In the genomic region with DNA sequence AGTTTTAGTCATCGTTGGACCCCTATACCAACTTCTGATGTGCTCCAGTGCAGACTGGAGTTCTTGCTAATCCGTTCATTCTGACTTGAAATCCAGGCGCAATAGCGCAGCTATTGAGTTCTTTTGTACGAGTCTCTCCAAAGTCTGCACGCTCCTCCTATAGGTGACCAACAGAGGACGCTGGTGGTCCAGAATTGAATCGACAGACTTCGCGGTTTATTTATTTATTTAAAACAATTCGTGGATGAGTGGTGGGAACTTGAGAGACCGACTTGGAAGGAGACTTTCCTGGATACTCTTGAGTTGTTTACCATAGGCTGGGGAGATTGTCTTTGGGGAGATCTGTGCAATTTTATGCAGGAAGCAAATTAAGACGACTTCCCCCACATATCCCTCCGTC, we compare ENCODE assay signal across 9 mouse cellular contexts. TPM values are rescaled to one million over a fixed set of nuclear protein-coding genes. Genes with fewer than 3 reads are reported as not detected.
DNase-seq lines count a peak whose midpoint lies in the region; ATAC-seq and TF ChIP-seq lines count a peak whose summit lies in the region.
"Had no signal": no experiment of that assay in that cellular context is flagged by ENCODE, and none has a peak within 500 bp of the region (broad histone marks: within the 10 kb centered on the region; RNA-seq: fewer than 3 reads in every experiment).

No protein-coding gene starts in this region.

- DNase-seq in Patski (ENCODE audit: low read depth, low spot score) = no peak
- peak; percentile 61 for DNase-seq in gastrocnemius, postnatal 10 days
- DNase-seq in left cerebral cortex, postnatal 4 days = peak; percentile 74
- peak; percentile 69 for DNase-seq in neural tube, embryonic 10.5 days (ENCODE audit: extremely low spot score, low spot score)

- intact Hi-C loops in left cerebral cortex, postnatal 4 days (cut with DNase I) = loop anchor here (2.0 to 5.0 kb wide), 5 partner anchors 123 to 1193 kb away; no protein-coding TSS in a partner anchor

- H3K9ac ChIP-seq in intestine, embryonic 15.5 days = no peak overlapping the region

- POLR2A ChIA-PET in Patski (lab: Charles Lee) = interaction anchor here (0.6 kb wide), 1 partner anchor 922 kb away, joined by 4 read pairs; no protein-coding TSS in a partner anchor

- H3K27me3 ChIP-seq in Patski = peaks cover 42% of the 10 kb centered on the region
- peaks cover 34% of the 10 kb centered on the region for H3K27me3 ChIP-seq in intestine, embryonic 15.5 days (replicated peaks)

- H3K4me1 ChIP-seq in cortical plate, adult 2 months (ENCODE audit: control insufficient read depth, insufficient read depth, low read length) = no peaks in the 10 kb centered on the region; the same call in 1 of the 2 replicates
- H3K4me1 ChIP-seq in intestine, embryonic 15.5 days (replicated peaks) = peaks cover 17% of the 10 kb centered on the region

- no peak for TF ChIP-seq POLR2A in cortical plate, adult 2 months (IDR thresholded peaks at IDR 0.05; ENCODE audit: extremely low read depth, insufficient read depth, low read length)

- no peak for ATAC-seq in Patski
- no peak for ATAC-seq in intestine, embryonic 15.5 days
- ATAC-seq in megakaryocyte, adult 5-6 weeks (ENCODE audit: poor library complexity, severe bottlenecking) = no peak
- ATAC-seq in activated CD4-positive, CD25-positive, alpha-beta regulatory T cell, adult 4 months = no peak

- H3K9me3 ChIP-seq in intestine, embryonic 15.5 days = no peaks in the 10 kb centered on the region

- H3K4me3 ChIP-seq in cortical plate, adult 2 months (ENCODE audit: insufficient read depth, low read length) = peak overlapping the region; percentile 50; the same call in 1 of the 2 replicates
- no peak overlapping the region for H3K4me3 ChIP-seq in intestine, embryonic 15.5 days (replicated peaks)

- 6% methylated on average over 14 of the region's 14 CpGs for WGBS in intestine, embryonic 15.5 days

- peak; percentile 79 for TF ChIP-seq CTCF in Patski (IDR thresholded peaks at IDR 0.05)
- TF ChIP-seq CTCF in cortical plate, adult 2 months (IDR thresholded peaks at IDR 0.05; ENCODE audit: extremely low read depth, insufficient read depth, low read length) = peak; percentile 81

- H3K36me3 ChIP-seq in intestine, embryonic 15.5 days = no peaks in the 10 kb centered on the region

- CTCF ChIA-PET in Patski (lab: Charles Lee) = interaction anchor here (1.0 to 1.1 kb wide), 2 partner anchors 353 to 920 kb away, joined by 4 to 5 read pairs; no protein-coding TSS in a partner anchor

- in situ Hi-C loops in Patski (cut with MboI; ENCODE audit: low pct_unique_long_range_greater_than_20kb) = loop anchor here (25.0 kb wide), 1 partner anchor 923 kb away; no protein-coding TSS in a partner anchor

- no peak overlapping the region for H3K27ac ChIP-seq in cortical plate, adult 2 months (ENCODE audit: insufficient read depth, low read length)
- H3K27ac ChIP-seq in intestine, embryonic 15.5 days = no peak overlapping the region

- peak overlapping the region; percentile 96; the same call in 1 of the 2 replicates for H3K4me2 ChIP-seq in intestine, embryonic 15.5 days (replicated peaks)

RNA-seq across cellular contexts. Expression of a gene that starts 1.0 kb away (rescaled TPM):
- polyA plus RNA-seq in Patski (2021) = 1.8 TPM
- polyA plus RNA-seq in cortical plate, adult 2 months (2012; rRNA removed) = 9.7 and 11.1 TPM in 2 replicates
- 10 to 100 TPM; 76.9 to 82.2 TPM for total RNA-seq in gastrocnemius, postnatal 10 days (2021)
- polyA plus RNA-seq in intestine, embryonic 15.5 days (2015; fragmentation: Nextera tagmentation; extraction: Ambion mirVana) = 41.4 and 46.0 TPM in 2 replicates
- 10 to 100 TPM; 20.6 to 21.3 TPM for total RNA-seq in left cerebral cortex, postnatal 4 days (2021)
- 0.09 TPM in 1 of 2 replicates, not detected in the other for total RNA-seq in megakaryocyte, adult 5-6 weeks (2015)
- total RNA-seq in megakaryocyte, adult 5-6 weeks (2017) = 0.07 and 0.24 TPM in 2 replicates
- polyA plus RNA-seq in activated CD4-positive, CD25-positive, alpha-beta regulatory T cell, adult 4 months (2017; shearing (Covaris generic)) = not detected
- total RNA-seq: neutrophil, adult 5-6 weeks had no signal

RNA-seq across cellular contexts. Expression of a gene that starts 17.2 kb away (rescaled TPM):
- 0.08 TPM for polyA plus RNA-seq in Patski (2021)
- polyA plus RNA-seq in cortical plate, adult 2 months (2012; rRNA removed) = 0.17 and 0.26 TPM in 2 replicates
- under 1 TPM in 1 of 2 experiments, not detected in 1; 0.68 TPM for total RNA-seq in gastrocnemius, postnatal 10 days (2021)
- polyA plus RNA-seq in intestine, embryonic 15.5 days (2015; fragmentation: Nextera tagmentation; extraction: Ambion mirVana) = 3.2 and 9.4 TPM in 2 replicates
- under 1 TPM in 1 of 2 experiments, not detected in 1; 0.24 TPM for total RNA-seq in left cerebral cortex, postnatal 4 days (2021)
- total RNA-seq in megakaryocyte, adult 5-6 weeks (2015) = not detected in 2 replicates
- not detected in 2 replicates for total RNA-seq in megakaryocyte, adult 5-6 weeks (2017)
- polyA plus RNA-seq in activated CD4-positive, CD25-positive, alpha-beta regulatory T cell, adult 4 months (2017; shearing (Covaris generic)) = not detected
- total RNA-seq: neutrophil, adult 5-6 weeks had no signal

RNA-seq across cellular contexts. Expression of a gene that starts 26.4 kb away (rescaled TPM):
- not detected for polyA plus RNA-seq in Patski (2021)
- not detected in 2 replicates for polyA plus RNA-seq in cortical plate, adult 2 months (2012; rRNA removed)
- total RNA-seq in gastrocnemius, postnatal 10 days (2021) = not detected
- polyA plus RNA-seq in intestine, embryonic 15.5 days (2015; fragmentation: Nextera tagmentation; extraction: Ambion mirVana) = not detected in 2 replicates
- not detected for total RNA-seq in left cerebral cortex, postnatal 4 days (2021)
- total RNA-seq in megakaryocyte, adult 5-6 weeks (2015) = not detected in 2 replicates
- not detected in 2 replicates for total RNA-seq in megakaryocyte, adult 5-6 weeks (2017)
- not detected for polyA plus RNA-seq in activated CD4-positive, CD25-positive, alpha-beta regulatory T cell, adult 4 months (2017; shearing (Covaris generic))
- total RNA-seq: neutrophil, adult 5-6 weeks had no signal
